Mouse (Mus musculus) 3134 (cell line): ENCODE measurements at regions not wholly inside any gene's neighbourhood (a gene's known extent, or its start where the extent isn't known, plus 50 kb on each side); places are given as distances from the start of the nearest gene placed in this dataset.

Experiments used
- DNase-seq: peaks from one replicate; pipeline ENCODE4 v3.0.0-alpha.2; 2011; ENCODE audit warnings: low spot score; ENCODE audit not compliant: insufficient read length; ENCODE audit errors: extremely low read depth

DNA sequence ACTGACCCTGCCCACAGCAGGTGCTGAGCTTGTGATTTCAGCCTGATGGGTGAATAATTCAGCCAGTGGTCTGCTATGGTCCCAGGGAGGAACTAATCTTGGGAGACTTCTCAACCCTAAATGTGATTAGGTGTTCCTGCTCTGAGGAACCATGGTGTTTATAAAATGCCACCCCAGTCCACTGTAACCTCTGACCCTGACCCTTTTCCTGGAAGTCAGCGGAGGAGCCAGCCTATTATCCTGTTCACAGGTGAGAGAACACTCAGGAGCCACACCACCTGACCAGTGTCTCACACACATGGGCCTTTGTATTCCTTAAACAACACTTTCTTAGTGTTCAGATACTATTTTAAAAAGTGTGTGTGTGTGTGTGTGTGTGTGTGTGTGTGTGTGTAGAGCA is 103.0 kb downstream of the 1700001O22Rik start:
- no peak for DNase-seq

DNA sequence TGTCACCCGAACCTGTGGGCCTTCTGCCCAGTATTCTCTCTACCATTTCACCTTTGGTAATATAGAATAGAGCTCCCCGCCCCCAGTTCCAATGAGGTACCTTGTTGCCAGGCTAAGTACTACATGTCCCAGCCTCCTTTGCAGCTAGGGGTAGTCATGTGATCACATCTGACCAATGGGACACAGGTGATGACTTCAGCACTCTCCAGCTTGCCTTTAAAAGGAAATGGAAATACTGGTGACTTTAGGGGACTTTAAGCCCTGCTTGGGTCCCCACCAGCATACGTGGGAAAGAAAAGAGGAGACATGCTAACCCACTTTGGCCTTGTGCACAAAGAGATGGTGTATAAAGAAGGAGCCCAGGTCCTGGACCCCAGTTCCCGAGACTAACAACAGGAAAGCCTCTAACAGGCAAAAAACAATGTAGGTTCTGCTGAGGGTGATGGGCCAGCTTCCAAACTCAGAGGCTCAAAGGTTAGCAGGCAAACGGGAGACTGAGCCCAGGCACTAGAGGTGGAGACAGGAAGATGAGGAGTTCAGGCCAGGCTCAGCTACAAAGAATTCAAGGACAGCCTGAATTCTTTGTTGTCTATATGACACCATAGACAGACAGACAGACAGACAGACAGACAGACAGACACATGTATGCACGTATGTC is 103.5 kb downstream of the 1700001O22Rik start:
- peak; percentile 71 for DNase-seq

DNA sequence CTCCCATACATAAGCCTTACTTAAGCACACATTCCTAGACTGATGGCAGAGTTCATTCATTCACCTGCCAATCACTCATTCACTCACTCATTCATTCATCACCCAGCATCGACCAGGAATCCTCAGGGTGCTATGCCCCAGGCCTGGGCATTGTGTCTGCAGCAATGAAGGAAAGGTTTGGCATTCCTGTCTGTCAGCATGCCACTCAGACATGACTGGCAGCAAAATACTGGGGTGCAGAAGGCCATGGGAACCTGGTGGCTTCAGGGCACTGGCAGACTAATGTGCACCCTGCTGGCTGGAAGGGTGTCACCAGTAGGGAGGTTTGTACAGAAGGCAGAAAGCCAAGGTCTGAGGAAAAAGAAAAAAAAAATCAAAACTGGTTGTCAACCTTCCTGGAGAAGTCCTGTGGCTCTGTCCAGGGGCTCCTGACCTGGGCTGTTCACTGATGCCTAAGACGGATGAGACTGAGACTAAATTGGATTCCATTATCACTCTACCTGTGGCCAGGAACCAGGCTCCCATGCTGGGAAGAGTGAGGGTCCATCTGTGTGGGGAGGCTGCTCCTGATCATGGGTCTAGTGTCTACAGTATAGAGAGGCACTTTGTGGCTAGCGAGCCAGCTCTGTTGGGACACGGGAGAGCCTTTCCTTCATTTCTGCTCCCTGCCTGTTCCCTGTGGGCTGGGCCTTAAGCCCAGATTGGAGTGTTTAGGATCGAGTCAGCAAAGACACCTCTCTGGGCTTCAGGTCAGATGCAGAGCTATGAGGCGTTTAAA is 104.1 kb downstream of the Cstad start:
- no peak for DNase-seq

DNA sequence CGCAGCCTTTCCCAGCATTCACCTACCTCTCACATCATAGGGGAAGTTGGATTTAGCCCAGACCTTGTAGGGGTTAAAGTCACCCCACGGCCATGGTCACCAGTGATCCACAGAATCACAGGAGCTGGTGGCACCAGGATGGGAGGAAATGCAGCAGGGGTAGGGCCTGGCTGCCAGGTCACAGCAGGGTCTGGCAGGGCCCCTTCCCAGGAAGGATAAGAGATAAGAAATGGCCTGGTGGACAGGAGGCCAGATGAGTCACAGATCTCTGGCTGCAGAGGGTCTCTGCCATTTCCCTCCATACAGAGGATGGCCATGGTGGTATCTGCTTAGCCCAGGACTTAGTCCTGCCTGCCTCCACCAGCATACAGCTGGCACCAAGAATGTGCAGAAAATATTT is 103.0 kb downstream of the Cstad start:
- DNase-seq, result no peak

DNA sequence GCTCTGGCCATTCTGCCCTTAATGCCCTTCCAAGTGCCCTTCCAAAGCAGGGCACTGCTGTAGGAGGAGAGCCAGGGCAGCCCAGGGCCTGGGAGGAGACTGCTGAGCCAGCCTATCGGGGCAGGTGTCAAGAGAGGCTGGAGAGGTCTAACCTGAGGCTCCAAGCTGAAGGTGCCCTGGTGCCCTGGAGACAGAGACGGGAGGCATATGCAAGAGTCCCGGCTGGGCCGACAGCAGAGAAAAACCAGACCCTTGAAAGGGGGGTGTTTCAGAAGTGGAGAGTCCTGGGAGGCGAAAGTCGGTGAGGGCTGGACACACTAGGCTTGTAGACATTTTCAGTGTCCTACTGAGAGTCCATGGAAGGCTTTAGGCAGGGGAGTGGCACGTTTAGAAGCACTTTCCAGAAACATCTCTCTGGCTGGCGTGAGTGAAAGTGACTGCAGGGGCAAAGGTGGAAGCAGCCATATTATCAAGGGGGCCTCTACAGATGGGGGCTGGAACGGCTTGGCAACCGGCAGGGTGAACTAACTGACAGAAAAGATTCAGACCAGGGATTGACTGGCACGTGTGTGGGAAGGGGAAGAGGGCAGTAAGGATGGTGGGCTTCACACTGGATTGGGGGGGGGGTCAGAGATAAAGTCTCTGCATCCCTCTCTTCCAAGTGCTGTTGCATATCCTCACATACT is 101.1 kb downstream of the Cstad start:
- no peak for DNase-seq

DNA sequence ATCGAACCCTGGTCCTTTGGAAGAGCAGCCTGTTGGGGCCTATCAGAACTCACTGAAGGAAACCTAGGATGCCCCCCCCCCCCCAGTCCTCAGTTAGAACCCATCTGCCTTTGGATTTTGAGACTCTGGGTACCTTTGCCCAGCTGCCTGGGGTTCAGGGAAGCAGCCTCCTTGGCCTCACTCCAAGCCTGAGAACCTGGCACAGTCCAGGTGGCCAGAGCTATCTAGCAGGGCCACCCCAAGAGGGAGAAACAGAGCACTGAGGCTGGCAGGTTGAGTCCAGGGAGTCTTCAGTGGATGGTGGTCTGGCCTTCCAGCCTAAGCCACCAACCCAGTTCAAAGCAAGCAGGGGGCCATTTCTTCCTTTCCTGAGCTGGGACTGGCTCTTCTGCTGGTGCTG is 100.2 kb downstream of the Cstad start:
- DNase-seq, result no peak

DNA sequence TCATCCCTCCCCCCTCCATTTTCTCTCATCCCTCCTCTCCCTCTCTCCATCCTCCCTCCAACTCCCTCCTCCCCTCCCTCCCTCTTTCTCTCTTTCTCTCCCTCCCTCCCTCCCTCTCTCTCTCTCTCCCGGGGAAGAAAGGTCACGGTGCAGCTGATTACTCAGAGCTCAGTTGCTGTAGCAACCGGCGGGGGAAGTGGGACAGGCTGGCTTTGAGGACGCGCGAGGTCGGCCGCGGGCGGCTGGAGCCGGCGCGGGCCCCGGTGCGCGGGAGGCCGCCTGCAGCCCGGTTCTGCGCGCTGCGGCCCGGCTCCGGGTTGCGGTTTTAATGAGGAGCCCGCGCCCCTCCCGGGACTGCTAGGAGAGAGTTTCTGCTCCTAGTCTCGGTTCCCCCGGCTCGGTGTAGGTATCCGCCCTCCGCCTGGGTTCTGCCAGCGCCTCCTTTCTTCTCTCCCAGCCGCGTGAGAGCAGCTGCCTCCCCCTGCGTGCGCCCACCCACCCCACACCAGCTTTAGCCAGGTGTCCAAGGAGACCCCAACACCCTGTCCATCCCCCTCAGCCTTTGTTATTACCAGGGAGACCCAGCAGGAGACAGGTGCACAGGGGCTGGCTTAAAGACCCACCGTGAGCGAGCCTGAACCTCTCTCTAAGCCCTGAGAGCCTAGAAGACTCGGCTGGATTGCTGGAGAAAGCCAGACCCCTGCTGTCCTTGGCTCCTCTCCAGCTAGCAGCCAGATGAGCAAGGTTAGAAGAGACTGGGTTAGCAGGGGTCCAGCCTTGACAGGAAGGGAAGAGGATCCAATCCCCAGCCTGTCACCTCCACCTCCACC is 98.6 kb downstream of the Cstad start:
- peak; percentile 81 for DNase-seq

DNA sequence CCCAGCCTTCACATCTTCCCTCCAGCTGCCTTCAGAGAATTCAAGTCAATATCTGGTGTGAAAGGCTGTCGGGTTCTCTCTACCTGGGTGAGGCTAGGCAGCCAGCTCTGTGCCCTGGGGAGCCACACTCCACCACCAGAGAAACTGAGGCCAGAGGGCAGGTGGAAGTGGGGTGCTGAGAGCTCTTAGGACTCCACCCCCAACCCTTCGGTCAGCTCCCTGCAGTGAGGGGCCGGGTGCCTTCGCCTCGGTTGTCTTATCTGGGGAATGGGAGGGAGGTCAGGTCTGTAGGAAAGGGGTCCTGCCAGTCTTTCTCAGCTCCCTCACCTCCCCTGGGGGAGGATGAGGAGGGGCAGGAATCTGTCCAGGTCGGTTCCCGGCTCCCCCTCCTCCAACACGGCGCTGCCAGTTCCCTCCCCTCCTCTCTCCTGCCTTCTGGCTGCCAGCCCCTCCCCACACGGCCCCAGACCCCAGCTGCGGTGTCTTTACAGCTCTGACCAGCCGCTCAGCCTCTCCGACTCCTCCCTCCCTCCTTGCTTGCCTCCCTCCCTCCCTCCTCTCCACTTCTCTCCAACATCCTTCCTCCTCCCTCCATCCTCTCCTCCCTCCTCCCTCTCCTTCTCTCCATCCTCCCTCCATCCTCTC is 97.8 kb downstream of the Cstad start:
- DNase-seq, result peak; percentile 78

DNA sequence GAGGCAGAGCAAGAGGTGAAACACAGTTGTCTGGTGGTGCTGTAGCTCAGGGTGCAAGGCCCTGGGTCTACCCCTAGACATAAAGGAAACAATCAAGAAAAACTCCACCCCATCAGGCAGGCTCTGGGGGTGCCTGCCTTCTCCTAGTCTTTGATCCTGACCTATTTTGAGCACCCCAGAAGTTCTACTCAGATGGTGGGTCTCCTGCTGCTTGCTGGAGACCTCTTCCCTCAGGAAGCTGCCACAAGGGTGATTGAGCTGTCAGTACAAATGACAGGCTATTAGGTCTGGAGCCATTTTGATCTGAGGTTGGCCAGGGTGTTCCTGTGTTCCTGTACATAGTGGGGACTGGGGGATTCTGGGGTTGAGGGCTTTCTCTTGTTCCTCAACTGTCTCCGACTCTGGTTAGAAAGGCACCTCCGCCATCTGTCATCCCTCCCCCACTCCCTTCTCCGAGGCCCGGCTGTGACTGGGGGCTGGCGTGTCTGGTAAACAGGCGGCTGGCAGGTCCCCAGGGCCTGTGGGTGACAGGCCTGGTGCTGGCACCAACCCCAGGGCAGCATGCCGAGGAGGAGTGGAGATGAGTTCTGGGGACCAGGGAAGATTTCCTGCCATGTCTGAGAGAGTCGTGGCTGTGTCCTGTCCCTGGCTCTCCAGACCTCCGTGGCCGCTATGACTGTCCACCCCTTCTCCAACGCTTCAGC is 97.2 kb downstream of the Cstad start:
- peak; percentile 87 for DNase-seq

DNA sequence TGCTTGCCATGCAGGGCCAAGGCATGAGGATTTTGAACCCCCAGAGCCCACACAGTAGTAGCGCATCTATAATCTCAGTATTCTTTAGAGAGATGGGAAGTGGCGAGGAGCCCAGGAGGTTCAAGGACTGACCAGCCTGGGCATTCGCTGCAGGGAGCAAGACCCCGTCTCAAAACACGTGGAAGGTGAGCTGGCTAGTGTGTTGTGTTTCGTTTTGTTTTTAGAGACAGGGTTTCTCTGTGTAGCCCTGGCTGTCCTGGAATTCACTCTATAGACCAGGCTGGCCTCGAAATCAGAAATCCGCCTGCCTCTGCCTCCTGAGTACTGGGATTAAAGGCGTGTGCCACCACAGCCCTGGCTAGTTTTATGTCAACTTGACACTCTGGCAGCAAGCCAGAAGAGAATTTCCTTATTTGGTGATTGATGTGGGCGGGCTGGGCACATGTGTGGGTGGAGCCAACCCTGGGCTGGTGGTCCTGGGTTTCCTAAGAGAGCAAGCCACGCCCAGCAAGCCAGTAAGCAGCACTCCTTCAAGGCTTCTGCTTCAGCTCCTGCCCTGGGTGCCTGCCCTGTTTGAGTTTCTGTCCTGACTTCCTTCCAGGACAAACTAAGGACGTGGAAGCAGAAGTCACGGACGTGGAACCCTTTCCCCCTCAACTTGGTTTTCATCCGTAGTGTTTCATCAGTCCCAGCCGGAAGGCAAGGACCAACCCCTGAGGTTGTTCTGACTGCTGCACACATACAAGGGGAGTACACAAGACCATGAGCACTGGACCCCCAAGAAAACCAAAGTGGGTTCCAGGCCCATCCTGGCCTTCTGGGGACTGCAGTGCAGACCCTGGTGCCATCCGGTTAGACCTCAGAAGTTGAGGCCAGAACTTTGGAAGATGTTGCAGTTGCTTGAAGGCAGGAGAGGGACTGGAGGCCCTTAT is 96.4 kb downstream of the Cstad start:
- DNase-seq, result no peak

DNA sequence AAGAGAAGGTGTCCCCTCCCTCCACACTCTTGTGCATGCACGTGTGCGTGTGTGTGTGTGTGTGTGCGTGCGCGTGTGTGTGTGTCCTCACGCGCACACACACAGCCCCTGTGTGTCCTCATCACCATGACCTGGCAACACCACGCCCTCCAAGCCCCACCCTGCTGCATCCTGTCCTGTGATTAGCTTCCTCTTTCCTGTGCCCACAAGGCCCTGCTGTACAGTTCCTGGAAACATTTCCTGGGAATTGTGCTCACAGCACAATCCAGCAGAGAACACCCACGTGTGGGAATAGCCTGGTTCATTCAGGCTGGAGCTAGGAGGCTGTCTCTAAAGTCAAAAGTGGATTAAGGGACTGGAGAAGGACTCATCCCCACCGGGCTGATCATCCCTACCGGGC is 95.5 kb downstream of the Cstad start:
- peak; percentile 19 for DNase-seq

DNA sequence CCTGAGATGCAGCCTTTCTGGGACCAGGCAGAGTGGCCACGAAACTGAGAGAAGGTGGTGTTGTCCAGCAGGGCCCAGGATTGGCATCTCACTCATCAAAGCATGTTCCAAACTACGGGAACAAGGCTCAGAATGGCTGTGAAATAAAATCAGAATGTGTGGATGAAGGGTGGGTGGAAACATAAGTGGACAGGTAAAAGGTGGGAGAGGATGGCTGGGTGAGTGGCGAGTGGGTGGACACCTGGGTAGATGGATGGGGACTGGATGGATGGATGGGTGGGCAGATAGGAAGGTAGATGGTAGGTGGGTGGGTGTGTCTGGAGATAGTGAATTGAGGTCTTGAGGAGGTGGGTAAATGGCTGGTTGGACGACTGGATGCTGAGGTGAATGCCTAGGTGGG is 93.6 kb downstream of the Cstad start:
- DNase-seq, result no peak

DNA sequence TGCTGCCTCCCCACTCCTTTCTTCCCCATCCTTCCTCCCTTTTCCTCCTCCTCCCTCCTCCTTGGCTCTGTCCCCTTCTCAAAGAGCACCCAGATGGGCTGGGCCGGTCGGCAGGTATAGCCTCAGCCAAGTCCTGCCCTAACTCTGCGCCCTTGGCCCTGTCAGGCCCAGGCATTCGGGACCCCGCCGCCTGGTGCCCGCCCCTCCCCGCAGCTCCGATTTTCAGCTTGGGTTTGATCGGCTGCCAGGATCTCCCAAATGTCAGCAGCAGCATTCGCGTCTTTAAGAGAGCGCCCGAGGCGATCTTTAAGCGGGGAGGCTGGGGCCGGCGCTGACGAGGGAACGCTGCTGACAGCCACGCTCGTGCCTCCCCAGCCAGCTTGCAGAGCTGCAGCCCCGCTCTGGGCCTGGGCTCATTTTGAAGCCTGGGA is 92.3 kb downstream of the Cstad start:
- DNase-seq, result no peak

DNA sequence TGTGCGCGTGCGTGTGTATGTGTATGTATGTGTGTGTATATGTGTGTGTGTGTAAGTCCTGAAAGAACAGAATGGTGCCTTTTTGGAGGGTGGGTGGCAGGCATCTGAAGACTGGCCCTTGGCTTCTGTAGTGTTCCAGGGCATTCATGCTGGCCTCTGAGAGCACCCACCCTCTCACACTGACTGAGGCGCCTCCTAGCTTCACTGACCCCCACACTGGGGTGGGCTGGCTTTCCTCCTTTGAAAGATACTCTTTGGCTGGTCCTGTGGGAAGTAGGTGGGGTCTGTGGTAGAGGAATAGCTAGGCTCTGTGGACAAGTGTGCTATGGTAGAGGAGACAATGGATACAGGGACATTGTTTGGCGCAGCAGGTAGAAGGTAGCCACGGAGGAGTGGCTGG is 91.5 kb downstream of the Cstad start:
- no peak for DNase-seq

DNA sequence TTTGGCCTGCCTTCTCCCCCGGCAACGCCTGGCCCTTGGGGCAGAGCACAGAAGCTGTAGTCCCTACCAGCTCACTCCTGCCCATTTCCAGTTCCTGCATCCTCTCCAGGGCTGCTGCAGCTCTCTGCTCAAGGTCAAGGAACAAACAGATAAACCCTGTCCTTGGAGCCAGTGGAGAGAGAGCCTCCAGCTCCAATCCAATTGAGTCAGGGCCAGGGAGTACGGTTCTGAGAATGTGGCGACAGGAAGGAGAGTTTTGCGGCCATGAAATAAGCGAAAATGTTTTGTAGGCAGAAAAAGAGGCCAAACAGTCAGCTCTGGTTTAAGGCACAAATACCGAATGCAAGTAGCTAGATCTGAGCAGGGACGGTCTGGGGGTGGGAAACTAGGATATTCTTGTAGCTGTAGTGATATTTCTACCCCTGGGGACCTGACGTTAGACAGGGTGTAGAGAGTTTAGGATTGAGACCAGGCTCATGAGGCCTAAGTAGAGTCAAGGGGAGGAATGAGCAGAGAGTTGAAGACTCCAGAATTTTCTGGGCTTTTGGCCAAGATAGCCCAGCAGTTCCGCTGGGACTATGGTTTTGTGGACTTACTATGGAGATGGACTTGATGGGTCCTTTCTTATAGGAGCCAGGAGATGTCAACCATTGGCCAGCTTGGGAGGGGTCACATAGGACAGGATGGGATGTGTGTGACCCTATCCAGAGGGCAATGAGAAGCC is 90.5 kb downstream of the Cstad start:
- no peak for DNase-seq

DNA sequence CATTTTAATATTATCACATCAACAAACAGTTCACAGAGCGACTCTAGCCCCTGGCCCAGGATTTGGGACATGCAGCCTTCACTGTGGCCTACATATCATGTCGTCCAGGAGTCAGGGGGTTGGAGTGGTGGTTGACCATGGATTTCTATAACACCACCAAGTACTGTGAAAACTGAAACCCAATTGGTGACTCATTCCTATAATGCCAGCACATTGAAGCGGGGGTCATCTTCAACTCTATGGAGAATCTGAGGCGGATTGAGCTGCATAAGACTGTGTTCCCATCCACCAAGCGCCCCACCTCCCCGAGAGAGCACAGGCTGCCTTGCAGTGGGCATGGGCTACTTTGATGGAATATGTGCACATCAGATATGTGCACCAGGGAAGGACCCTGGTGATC is 89.6 kb downstream of the Cstad start:
- no peak for DNase-seq

DNA sequence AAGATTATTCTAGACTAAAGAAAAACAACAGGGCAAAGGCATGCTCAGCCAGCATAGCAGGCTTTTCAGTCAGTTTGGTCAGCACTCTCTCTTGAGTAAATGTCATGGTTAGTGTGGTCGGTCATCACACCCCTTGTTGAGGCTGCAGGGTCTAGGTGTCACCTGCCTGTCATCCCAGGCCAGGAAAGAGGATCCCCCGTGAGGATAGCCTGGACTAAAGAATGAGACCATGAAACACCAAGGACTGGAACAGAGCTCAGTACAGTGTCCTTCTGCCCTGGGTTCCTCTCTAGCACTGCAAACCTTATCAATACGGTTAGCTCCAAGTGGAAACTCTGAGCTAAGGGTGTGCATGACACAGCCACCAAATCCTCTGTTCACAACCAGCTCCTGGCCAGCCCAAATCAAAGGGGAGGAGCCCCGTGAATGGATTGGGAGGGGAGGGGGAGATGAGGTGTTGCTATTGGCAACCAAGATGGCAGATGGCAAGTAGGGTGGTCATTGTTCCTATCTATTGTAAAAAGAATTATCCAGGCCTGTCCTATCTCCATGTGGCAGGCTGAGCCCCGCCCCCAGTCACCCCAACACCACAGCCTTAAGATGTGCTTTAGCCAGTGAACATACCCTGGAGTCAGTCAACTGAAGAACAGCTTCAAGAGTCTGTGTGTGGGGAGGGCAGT is 87.4 kb downstream of the Cstad start:
- DNase-seq, result no peak

DNA sequence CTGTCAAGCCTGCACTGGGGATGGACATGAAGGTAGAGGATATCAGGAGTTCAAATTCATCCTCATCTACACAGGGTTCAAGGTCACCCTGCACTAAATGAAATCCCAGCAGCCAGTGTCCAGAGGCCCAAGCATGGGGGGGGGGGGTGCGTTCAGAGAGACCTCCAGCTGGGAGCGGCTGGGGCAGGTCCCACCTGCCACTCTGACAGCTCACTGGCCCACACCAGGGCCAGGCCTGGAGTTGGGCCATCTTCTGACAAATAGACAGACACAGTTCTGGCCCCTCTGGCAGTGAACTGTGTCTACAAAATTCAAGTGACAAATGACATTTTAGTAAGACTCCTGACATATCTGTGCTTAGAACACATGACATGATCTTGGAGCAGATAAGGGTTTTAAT is 86.8 kb downstream of the Cstad start:
- no peak for DNase-seq
